ENCODE assay signal across 8 mouse cellular contexts in the genomic region with DNA sequence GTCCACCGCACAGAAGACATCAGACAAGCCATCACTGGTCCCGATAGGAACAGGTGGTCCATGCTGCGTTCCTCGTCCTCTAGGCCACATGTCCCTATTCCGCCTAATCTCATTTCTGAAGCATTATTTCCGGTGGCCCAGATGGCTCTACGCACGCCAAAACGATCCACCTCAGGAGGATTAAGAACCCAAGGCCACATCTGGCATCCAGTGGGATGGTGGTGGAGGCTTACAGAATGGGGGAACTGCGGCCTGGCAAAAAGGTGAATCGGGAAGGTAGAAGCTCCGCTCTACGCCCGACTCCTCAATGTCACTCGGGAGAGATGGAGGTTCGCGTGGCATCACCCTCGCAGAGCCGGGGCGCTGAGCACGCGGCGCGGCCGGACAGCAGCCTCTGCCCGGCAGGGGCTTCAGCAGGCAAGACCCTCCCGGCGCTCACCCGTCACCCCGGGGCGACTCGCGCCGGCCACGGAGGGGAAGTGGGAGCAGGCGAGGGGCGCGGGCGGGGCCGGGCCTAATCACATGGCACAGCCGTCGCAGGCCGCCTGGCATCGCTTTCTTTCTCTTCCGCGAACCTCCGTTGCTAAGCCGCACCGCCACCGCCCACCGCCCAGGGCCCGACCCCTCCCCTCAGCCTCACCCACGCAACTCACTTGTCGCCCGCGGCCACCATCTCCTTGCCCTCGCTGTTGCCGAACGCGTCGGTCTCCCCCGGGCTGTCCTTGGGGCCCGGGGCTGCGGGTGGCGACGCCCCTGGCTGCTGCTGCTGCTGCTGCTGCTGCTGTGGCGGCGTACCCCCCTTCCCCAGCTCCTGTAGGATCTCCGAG. TPM values are rescaled to one million over a fixed set of nuclear protein-coding genes. Genes with fewer than 3 reads are reported as not detected.
DNase-seq lines count a peak whose midpoint lies in the region; ATAC-seq and TF ChIP-seq lines count a peak whose summit lies in the region.

No protein-coding gene starts in this region.

- TF ChIP-seq POLR2A in MEL (IDR thresholded peaks at IDR 0.05; ENCODE audit: control insufficient read depth in 1 of 2, insufficient read depth in 1 of 2, low read depth in 1 of 2, low read length in 2 of 2, poor library complexity in 1 of 2), result peak in 1 of 2 experiments; percentile 26; a peak in 1 of 4 replicates
- no peak for TF ChIP-seq POLR2A in thymus, adult 2 months (IDR thresholded peaks at IDR 0.05; ENCODE audit: control insufficient read depth, extremely low read depth, insufficient read depth, low read length, poor library complexity)

- H3K27ac ChIP-seq in MEL (ENCODE audit: control insufficient read depth, low read depth, low read length), result peak overlapping the region; percentile 82
- H3K27ac ChIP-seq in forebrain, postnatal 0 days (ENCODE audit: low read depth, low read length), result peak overlapping the region; percentile 98
- H3K27ac ChIP-seq in lung, embryonic 16.5 days (ENCODE audit: low read length), result peak overlapping the region; percentile 94
- H3K27ac ChIP-seq in thymus, adult 2 months (ENCODE audit: control insufficient read depth, insufficient read depth, low read length), result peak overlapping the region; percentile 38

- peaks cover 5 to 13% of the 10 kb centered on the region in 2 experiments for H3K4me1 ChIP-seq in MEL (ENCODE audit: control insufficient read depth in 1 of 2, insufficient read depth in 2 of 2, low read length in 2 of 2)
- H3K4me1 ChIP-seq in forebrain, postnatal 0 days (ENCODE audit: insufficient read depth), result peaks cover 11% of the 10 kb centered on the region
- peaks cover 12% of the 10 kb centered on the region for H3K4me1 ChIP-seq in lung, embryonic 16.5 days (replicated peaks; ENCODE audit: control insufficient read depth, insufficient read depth, low read length)
- H3K4me1 ChIP-seq in thymus, adult 2 months (replicated peaks; ENCODE audit: control insufficient read depth, insufficient read depth, low read length), result 0 out of 2 replicates have a peak, but pooled peaks cover 5% of the 10 kb centered on the region

- ATAC-seq in forebrain, postnatal 0 days, result peak; percentile 52
- ATAC-seq in lung, embryonic 16.5 days (ENCODE audit: low read depth), result peak; percentile 16

- no peak for TF ChIP-seq CTCF in MEL (IDR thresholded peaks at IDR 0.05 in 2 of 3, conservative IDR thresholded peaks at IDR 0.05 in 1 of 3; ENCODE audit: control insufficient read depth in 1 of 3, insufficient read depth in 1 of 3, low read depth in 2 of 3, low read length in 3 of 3, poor library complexity in 1 of 3, severe bottlenecking in 1 of 3)
- no peak for TF ChIP-seq CTCF in forebrain, postnatal 0 days (IDR thresholded peaks at IDR 0.05; ENCODE audit: low read depth)
- no peak for TF ChIP-seq CTCF in thymus, adult 2 months (IDR thresholded peaks at IDR 0.05; ENCODE audit: borderline replicate concordance, control insufficient read depth, extremely low read depth, insufficient read depth, low read length, poor library complexity)

- H3K4me3 ChIP-seq in MEL (ENCODE audit: control insufficient read depth in 1 of 2, insufficient read depth in 1 of 2, low read depth in 2 of 2, low read length in 2 of 2), result peak overlapping the region; percentile 83 to 97
- peak overlapping the region; percentile 93 for H3K4me3 ChIP-seq in forebrain, postnatal 0 days (ENCODE audit: low read depth, low read length)
- H3K4me3 ChIP-seq in lung, embryonic 16.5 days (ENCODE audit: low read length), result peak overlapping the region; percentile 96
- H3K4me3 ChIP-seq in thymus, adult 2 months (ENCODE audit: control insufficient read depth, insufficient read depth, low read length), result peak overlapping the region; percentile 85

- WGBS in forebrain, postnatal 0 days, result under 1% methylated on average over 60 of the region's 69 CpGs
- under 1% methylated on average over 60 of the region's 69 CpGs for WGBS in lung, embryonic 16.5 days
- WGBS in thymus, adult 2 months, result under 1% methylated on average over 67 of the region's 69 CpGs

- peaks cover 38% of the 10 kb centered on the region for H3K79me2 ChIP-seq in MEL (ENCODE audit: control insufficient read depth, insufficient read depth, low read length, poor library complexity)

- peak; percentile 19 for TF ChIP-seq EP300 in MEL (IDR thresholded peaks at IDR 0.05; ENCODE audit: low read depth in 1 of 2, low read length in 2 of 2)

- peak overlapping the region; percentile 79 for H3K4me2 ChIP-seq in forebrain, postnatal 0 days (ENCODE audit: low read depth)
- peak overlapping the region; percentile 81 for H3K4me2 ChIP-seq in lung, embryonic 16.5 days (ENCODE audit: low read depth, low read length)

- peak; percentile 81 for DNase-seq in MEL (ENCODE audit: low read depth, low spot score)
- peak; percentile 69 to 74 for DNase-seq in cerebellum, adult 18-20 months
- DNase-seq in forebrain, postnatal 0 days, result peak; percentile 80
- peak; percentile 66 for DNase-seq in heart, postnatal 4 days
- peak; percentile 69 for DNase-seq in layer of hippocampus, adult 9-11 months
- peak; percentile 37 for DNase-seq in ovary, adult 18-20 months (ENCODE audit: low spot score)
- DNase-seq in thymus, adult 2 months, result peak; percentile 81

- peak overlapping the region; percentile 99 for H3K9ac ChIP-seq in MEL (ENCODE audit: control insufficient read depth, low read depth, low read length, poor library complexity, severe bottlenecking)
- peak overlapping the region; percentile 93 for H3K9ac ChIP-seq in forebrain, postnatal 0 days
- peak overlapping the region; percentile 93 for H3K9ac ChIP-seq in lung, embryonic 16.5 days (ENCODE audit: low read length)

- H3K27me3 ChIP-seq in MEL (ENCODE audit: control insufficient read depth in 1 of 2, insufficient read depth in 2 of 2, low read length in 2 of 2), result no peaks in the 10 kb centered on the region
- H3K27me3 ChIP-seq in forebrain, postnatal 0 days (ENCODE audit: insufficient read depth, low read length), result no peaks in the 10 kb centered on the region
- no peaks in the 10 kb centered on the region for H3K27me3 ChIP-seq in lung, embryonic 16.5 days (ENCODE audit: control insufficient read depth, insufficient read depth, low read depth, low read length)
- no peaks in the 10 kb centered on the region for H3K27me3 ChIP-seq in thymus, adult 2 months (ENCODE audit: control insufficient read depth, insufficient read depth, low read length)

- no peaks in the 10 kb centered on the region for H3K9me3 ChIP-seq in MEL (replicated peaks; ENCODE audit: insufficient read depth, low read length)
- no peaks in the 10 kb centered on the region for H3K9me3 ChIP-seq in forebrain, postnatal 0 days (ENCODE audit: low read length)
- H3K9me3 ChIP-seq in lung, embryonic 16.5 days (ENCODE audit: control insufficient read depth, low read length), result no peaks in the 10 kb centered on the region

- TF ChIP-seq RAD21 in MEL (IDR thresholded peaks at IDR 0.05; ENCODE audit: low read depth, low read length), result no peak

- peaks cover 0 to 25% of the 10 kb centered on the region in 2 experiments; a peak in 3 of 4 replicates for H3K36me3 ChIP-seq in MEL (ENCODE audit: control insufficient read depth in 1 of 2, insufficient read depth in 2 of 2, low read length in 2 of 2)
- H3K36me3 ChIP-seq in forebrain, postnatal 0 days (ENCODE audit: insufficient read depth), result no peaks in the 10 kb centered on the region
- H3K36me3 ChIP-seq in lung, embryonic 16.5 days (ENCODE audit: control insufficient read depth, insufficient read depth, low read length), result no peaks in the 10 kb centered on the region
- no peaks in the 10 kb centered on the region for H3K36me3 ChIP-seq in thymus, adult 2 months (ENCODE audit: control insufficient read depth, insufficient read depth, low read length)

TF ChIP-seq in MEL, 35 proteins besides CTCF, POLR2A, EP300 and RAD21 (continues in another document):
- 0 out of 2 replicates have a peak, but pooled peaks have one; percentile 13 for TF ChIP-seq JUND (IDR thresholded peaks at IDR 0.05; ENCODE audit: low read depth, low read length)
- TF ChIP-seq USF1 (IDR thresholded peaks at IDR 0.05; ENCODE audit: low read depth, low read length), result peak; percentile 78
- peak; percentile 41 for TF ChIP-seq NELFE (IDR thresholded peaks at IDR 0.05; ENCODE audit: low read depth, low read length)
- peak; percentile 73; the same call in 1 of the 2 replicates for TF ChIP-seq MAZ (IDR thresholded peaks at IDR 0.05; ENCODE audit: low read depth, low read length)
- no peak for TF ChIP-seq ZKSCAN1 (IDR thresholded peaks at IDR 0.05; ENCODE audit: low read depth, low read length)
- no peak for TF ChIP-seq MAFK (IDR thresholded peaks at IDR 0.05; ENCODE audit: borderline replicate concordance, low read depth, low read length)
- TF ChIP-seq SIN3A (IDR thresholded peaks at IDR 0.05; ENCODE audit: low read length), result peak; percentile 75
- no peak for TF ChIP-seq BHLHE40 (IDR thresholded peaks at IDR 0.05; ENCODE audit: borderline replicate concordance, low read depth, low read length)
- TF ChIP-seq GABPA (IDR thresholded peaks at IDR 0.05; ENCODE audit: low read depth, low read length), result no peak
- peak; percentile 52 for TF ChIP-seq HCFC1 (IDR thresholded peaks at IDR 0.05; ENCODE audit: low read depth, low read length)
- TF ChIP-seq CHD2 (IDR thresholded peaks at IDR 0.05; ENCODE audit: low read length), result no peak
- no peak for TF ChIP-seq MEF2A (IDR thresholded peaks at IDR 0.05; ENCODE audit: extremely low read depth, insufficient replicate concordance, low read depth, low read length, poor library complexity, severe bottlenecking)
- peak; percentile 74 for TF ChIP-seq MXI1 (IDR thresholded peaks at IDR 0.05; ENCODE audit: low read depth, low read length)
- no peak for TF ChIP-seq MYB (IDR thresholded peaks at IDR 0.05; ENCODE audit: low read depth, low read length)
- TF ChIP-seq ZC3H11A (IDR thresholded peaks at IDR 0.05; ENCODE audit: low read depth, low read length), result no peak
- TF ChIP-seq TCF12 (IDR thresholded peaks at IDR 0.05; ENCODE audit: low read depth, low read length), result no peak
- peak; percentile 58; the same call in 1 of the 2 replicates for TF ChIP-seq ETS1 (IDR thresholded peaks at IDR 0.05; ENCODE audit: low read depth, low read length)
- 0 out of 2 replicates have a peak, but pooled peaks have one; percentile 6 for TF ChIP-seq CHD1 (IDR thresholded peaks at IDR 0.05; ENCODE audit: low read depth, low read length)
- TF ChIP-seq ZNF384 (IDR thresholded peaks at IDR 0.05; ENCODE audit: low read depth, low read length), result no peak

RNA-seq across cellular contexts. Expression of gene Gls, which starts 0.9 kb away (rescaled TPM):
- 85.3 and 91.9 TPM in 2 replicates for total RNA-seq in MEL (2012; rRNA removed)
- 100 to 1,000 TPM in 1 of 2 experiments, 10 to 100 TPM in 1; 57.2 to 121 TPM for polyA plus RNA-seq in MEL (2012; ENCODE audit: insufficient read depth in 1 of 2, insufficient read length in 2 of 2, low read depth in 1 of 2, low replicate concordance in 2 of 2, missing spikeins in 1 of 2)
- 238 and 254 TPM in 2 replicates for total RNA-seq in forebrain, postnatal 0 days (2014; rRNA removed)
- polyA plus RNA-seq in forebrain, postnatal 0 days (2015; fragmentation: Nextera tagmentation; extraction: Ambion mirVana), result 17.2 and 27.9 TPM in 2 replicates
- total RNA-seq in heart, postnatal 4 days (2021), result 100 to 1,000 TPM in 1 of 2 experiments, 10 to 100 TPM in 1; 96.7 to 101 TPM
- 11.9 and 12.8 TPM in 2 replicates for polyA plus RNA-seq in lung, embryonic 16.5 days (2015; fragmentation: Nextera tagmentation; extraction: Ambion mirVana)
- polyA plus RNA-seq in thymus, adult 2 months (2012; rRNA removed), result 23.5 and 26.0 TPM in 2 replicates

Comparison
In these comparisons a context has a peak if more than half of its experiments do, and no peak if none do; other contexts are left out.
1. Peak in every context shown above with its lines: DNase-seq, ATAC-seq, H3K4me3 ChIP-seq and H3K27ac ChIP-seq.
2. H3K27ac ChIP-seq: peak in every context shown above with its lines; median percentile 98 in forebrain, postnatal 0 days; 94 in lung, embryonic 16.5 days; 82 in MEL; 38 in thymus, adult 2 months.